Mouse (Mus musculus) left cerebral cortex, postnatal 25 days (tissue): ENCODE measurements at regions not wholly inside any gene's neighbourhood (a gene's known extent, or its start where the extent isn't known, plus 50 kb on each side); places are given as distances from the start of the nearest gene placed in this dataset.
A peak's percentile ranks its signal among the peaks of the same experiment; 100 is the strongest.

Source experiments
- DNase-seq, 2 experiments: peaks; one replicate each; pipeline ENCODE4 v3.0.0; 2022; ENCODE audit warnings: low spot score in 2 of 2, mixed read lengths in 1 of 2
- intact Hi-C: fragments of 180-260 bp; cut with DNase I; formaldehyde crosslinking; loops from one replicate; pipeline ENCODE4 v1.15.1; 2025

DNA sequence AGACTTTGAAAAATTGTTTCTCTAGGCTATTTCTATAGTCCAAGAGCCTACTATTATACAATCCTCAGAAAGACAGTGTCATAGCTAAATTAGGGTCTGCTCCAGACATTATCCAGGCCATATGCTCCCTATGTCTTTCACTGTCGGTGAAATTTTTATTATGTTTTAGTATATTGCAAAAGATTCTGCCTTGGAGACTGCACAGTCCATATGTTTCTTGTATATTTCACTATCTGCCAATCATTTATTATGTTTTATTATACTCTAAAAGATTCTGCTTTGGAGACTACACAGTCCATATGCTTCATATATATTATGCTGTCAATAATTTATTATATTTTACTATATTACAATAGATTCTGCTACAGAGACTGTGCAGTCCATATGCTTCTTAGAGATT lies 564.3 kb upstream of the 4931417E11Rik start:
- intact Hi-C loops, result no loop called here
- DNase-seq, result no peak

DNA sequence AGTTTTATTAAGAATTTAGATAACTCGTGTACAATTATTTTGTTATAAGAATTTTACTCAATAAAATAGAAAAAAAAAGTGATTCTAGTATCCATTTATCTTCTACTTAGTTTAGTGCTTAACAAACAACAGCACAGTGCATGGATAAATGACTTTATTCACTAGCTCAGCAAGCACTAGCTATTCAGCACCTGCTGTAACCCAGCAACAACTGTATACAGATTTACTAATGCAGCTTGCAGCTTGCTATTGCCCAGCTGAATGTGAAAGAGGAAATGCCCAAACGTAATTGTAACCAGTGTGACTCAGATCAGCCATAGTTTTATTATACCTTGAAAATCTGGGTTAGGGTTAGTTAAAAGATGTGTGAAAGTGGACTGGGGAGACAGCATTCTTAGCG lies 547.6 kb upstream of the 4931417E11Rik start:
- intact Hi-C loops, result no loop called here
- no peak for DNase-seq

DNA sequence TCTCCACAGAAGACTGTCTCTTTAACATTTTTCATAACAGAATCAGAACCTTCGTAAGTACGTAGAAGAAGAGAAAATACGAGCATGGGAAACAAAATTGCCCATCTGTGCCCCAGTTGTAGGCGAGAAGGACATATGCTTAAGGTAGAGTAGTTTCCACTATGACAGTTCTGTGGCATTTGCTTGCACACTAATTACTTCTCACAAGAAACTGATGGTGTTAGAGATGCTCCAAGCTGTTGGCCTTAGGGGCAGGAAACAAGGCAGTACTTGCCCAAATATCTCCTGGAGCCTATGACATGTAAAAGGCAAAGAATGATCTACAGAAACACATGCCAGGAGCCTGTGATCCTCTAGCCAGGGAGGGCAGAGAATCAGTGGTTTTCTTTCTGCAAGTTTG lies 512.3 kb upstream of the 4931417E11Rik start:
- no peak for DNase-seq

DNA sequence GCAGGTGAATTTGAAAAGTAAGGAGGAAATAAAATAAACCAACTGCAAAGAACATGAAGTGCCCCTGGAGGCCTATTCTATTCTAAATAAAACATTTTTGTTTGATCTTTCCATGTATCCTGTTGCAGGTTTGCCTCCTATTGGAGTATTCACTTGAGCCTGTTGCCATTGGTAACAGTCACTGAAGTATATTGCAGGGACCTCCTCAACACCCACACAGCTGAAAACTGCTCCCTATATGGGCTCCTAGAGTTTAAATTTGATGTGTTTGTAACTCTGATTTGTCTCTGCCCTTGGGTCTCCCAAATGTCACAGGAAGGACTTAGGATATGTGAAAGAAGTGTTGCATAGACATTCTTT lies 480.4 kb upstream of the 4931417E11Rik start:
- intact Hi-C loops, result no loop called here
- no peak for DNase-seq

More for the DNA sequence above, 512.3 kb upstream of the 4931417E11Rik start:
- intact Hi-C loops, result no loop called here

DNA sequence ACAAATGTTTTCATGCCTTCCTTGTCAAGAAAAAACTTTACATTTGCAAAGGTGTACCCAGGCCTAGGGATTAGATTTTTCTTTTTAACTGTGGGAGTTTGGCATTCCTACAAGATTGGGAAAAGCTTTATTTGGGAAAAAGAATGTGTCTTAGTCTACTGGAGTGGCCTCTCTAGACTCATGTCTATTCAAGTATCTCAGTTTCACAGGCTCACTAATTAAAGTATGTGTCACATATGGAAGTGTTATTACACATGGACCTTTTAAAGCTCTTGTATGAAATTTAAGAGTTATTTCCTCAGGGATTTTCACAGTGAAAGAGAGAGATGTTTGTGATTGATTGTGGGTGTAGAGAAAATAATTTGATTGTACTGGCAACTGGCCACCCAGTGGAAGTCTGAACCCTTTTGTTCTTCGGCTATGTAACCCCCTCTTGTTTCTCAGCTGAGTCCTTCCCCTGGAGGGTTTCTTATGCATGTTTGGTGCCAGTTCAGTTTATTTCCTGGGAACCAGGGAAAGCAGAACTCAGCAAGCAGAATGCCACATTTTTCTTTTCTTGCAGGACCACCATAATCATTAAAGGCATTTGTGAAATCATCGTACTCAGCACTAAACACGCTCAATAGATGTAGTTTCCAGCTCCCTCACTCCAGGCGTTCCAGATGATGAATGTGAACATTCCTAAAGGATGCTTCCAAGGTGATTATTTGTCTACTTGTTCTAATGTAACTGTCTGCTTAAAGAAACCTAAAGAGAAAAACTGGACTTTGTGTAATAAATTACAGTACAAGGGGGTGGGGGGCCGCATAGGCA lies 479.9 kb upstream of the 4931417E11Rik start:
- intact Hi-C loops, result no loop called here
- no peak for DNase-seq

DNA sequence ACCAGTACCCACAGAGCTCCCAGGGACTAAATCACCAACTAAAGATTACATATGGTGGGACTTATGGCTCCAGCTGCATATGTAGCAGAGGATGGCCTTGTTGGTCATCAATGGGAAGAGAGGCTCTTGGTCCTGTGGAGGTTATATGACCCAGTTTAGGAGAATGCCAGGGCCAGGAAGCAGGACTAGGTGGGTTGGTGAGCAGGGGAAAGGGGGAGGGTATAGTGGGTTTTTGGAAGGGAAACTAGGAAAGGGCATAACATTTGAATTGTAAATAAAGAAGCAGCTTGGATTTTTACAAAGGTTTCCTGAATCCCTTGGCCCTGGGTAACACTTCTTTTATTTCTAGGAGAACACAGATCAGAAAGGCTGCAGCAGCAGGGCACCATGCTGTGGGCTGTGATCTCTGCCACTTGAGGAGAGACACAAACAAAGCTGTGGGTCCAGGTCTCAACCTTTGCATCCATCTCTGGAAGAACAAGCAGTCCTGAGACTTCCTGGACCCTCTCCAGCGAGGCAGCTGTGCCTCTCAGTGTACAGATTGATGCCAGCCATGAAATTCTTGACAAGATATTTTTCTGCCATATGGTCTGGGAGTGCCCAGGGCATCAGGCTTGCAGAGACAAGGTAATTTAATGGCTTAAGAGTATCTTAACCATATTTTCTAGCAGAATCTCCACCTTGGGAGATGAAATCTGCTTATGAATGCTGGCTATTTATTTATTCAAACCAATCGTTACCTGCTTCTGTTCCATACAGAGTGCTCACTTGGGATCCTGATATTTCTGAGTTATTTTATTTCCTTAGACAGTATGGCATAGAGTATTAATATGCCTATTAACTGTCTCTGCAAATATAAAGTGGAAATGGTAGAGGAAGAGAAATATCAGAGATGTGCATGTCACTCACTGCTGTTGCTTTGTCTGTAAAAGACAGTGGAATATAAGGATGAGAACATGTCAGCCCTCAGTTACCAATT lies 444.2 kb upstream of the 4931417E11Rik start:
- DNase-seq, result no peak

DNA sequence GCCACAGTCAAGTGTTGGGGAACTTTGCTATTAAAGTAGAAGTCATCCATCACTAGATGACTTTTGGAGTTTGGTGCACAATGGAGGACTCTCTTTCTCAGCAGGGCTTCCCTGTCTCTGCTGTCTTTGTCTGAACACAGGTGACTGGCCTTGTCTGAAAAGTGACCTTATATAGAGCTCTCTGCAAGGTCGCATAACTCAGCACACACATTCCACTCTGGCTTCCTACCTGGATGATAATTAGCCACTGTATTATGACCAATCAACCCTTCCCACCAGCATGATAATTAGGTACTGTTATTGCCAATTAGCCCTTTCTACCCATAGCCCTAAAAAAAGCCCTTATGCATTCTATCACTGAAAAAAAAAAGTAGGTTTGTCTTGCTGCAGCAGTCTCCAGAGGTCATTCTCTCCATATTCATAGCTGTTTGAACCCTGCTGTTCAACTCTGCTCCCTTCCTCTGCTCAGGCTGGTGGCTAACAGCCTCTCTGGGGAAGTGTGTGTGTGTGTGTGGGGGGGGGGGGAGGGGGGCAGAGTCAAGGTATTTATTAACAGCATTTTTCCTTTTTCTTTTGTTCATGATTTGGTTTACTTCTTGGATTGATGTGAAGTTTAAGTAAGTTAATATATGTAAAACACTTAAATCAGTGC lies 419.8 kb upstream of the 4931417E11Rik start:
- intact Hi-C loops, result no loop called here
- DNase-seq, result no peak

More for the DNA sequence above, 444.2 kb upstream of the 4931417E11Rik start:
- intact Hi-C loops, result no loop called here

DNA sequence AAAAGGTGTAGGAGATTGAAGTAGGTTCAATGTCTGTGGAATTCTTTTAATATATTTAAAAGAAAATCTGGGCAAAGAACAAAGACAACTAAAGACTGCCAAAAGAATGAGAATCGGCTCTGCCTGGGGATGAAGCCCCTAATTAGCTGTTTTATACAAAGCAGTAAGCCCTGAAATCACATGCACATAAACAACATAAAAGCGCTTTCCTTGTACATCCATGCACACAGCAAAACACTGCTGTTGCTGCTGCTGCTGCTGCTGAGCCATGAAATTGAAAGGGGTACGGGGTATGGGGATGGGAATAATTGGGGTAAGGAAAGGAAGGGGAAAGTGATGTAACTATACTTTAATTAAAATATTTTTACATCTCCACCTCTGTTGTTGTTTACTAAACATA lies 409.2 kb upstream of the 4931417E11Rik start:
- DNase-seq, result no peak
- intact Hi-C loops, result no loop called here

DNA sequence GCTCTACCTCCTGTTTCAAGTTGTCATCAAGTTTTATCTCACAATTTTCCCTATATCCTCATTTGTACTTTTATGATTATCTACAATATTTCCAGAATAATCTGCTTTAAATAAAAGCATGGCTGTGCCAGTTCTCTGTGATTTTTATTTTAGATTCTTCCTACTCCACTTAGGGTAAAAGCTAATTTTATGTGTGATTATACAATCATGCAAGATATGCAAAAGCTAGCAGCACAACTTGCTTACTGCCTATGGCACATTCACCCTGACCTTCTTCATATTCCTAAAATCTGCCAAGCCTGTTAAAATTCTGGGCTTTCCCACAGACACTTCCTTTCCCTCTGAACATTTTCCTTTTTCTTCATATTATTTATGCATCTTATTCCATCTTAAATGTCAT lies 399.2 kb upstream of the 4931417E11Rik start:
- intact Hi-C loops, result no loop called here
- DNase-seq, result peak in 1 of 2 experiments; percentile 35
